Mouse (Mus musculus) embryonic facial prominence, embryonic 10.5 days (tissue): Measurements from ENCODE around the gene Borcs8. TPM values are rescaled to one million over a fixed set of nuclear protein-coding genes. Genes with fewer than 3 reads are reported as not detected.

Experiments
- DNase-seq: peaks from one replicate; pipeline ENCODE4 v3.0.0-alpha.2; 2017; ENCODE audit warnings: low spot score
- H3K27ac ChIP-seq: fragments of 300-500 bp; sonication (generic); replicated peaks from 2 replicates; pipeline ENCODE4 v1.5.1; 2016; ENCODE audit warnings: mild to moderate bottlenecking
- H3K27me3 ChIP-seq: fragments of 300-500 bp; sonication (generic); replicated peaks from 2 replicates; pipeline ENCODE4 v1.6.1; 2016; ENCODE audit warnings: low read depth, mild to moderate bottlenecking; ENCODE audit not compliant: poor library complexity, severe bottlenecking
- H3K36me3 ChIP-seq: fragments of 300-500 bp; sonication (generic); replicated peaks from 2 replicates; pipeline ENCODE4 v1.6.1; 2016; ENCODE audit warnings: mild to moderate bottlenecking, moderate library complexity
- H3K4me1 ChIP-seq: fragments of 300-500 bp; sonication (generic); 2 replicates; pipeline ENCODE4 v1.6.1; 2016
- H3K4me3 ChIP-seq: fragments of 300-500 bp; sonication (generic); 2 replicates; pipeline ENCODE4 v1.5.1; 2016; ENCODE audit warnings: mild to moderate bottlenecking, moderate library complexity
- H3K9me3 ChIP-seq: fragments of 300-500 bp; sonication (generic); 2 replicates; pipeline ENCODE4 v1.6.1; 2016; ENCODE audit warnings: mild to moderate bottlenecking
- WGBS: fragments of 180-500 bp; shearing (Covaris S2); methylation state at CpG from one replicate; pipeline ENCODE4 v1.1.7; 2016; 5-methylcytosine and 5-hydroxymethylcytosine counted together
- polyA plus RNA-seq: library from polyadenylated mRNA; unstranded; fragments of >200 nt; fragmentation: Nextera tagmentation; extraction: Ambion mirVana; gene quantifications from 2 replicates; pipeline ENCODE4 v1.2.1, GENCODE M21; 2016

The Borcs8 gene
- polyA plus RNA-seq, 1 experiment from 2014 or later, result 46.8 TPM

GRCm38 (mm10) chr8:70118726-70119700 is 20.3 kb upstream of the Borcs8 start:
- H3K27ac ChIP-seq, result peak overlapping the region; percentile 20; the same call in 1 of the 2 replicates
- H3K27me3 ChIP-seq, result peaks cover 76% of the 10 kb centered on the region
- WGBS, result 9% methylated on average over 17 of the region's 17 CpGs
- H3K4me1 ChIP-seq, result peaks cover 24% of the 10 kb centered on the region
- peak overlapping the region; percentile 55 for H3K4me3 ChIP-seq
- H3K36me3 ChIP-seq, result no peaks in the 10 kb centered on the region
- H3K9me3 ChIP-seq, result no peaks in the 10 kb centered on the region
- no peak for DNase-seq

DNA sequence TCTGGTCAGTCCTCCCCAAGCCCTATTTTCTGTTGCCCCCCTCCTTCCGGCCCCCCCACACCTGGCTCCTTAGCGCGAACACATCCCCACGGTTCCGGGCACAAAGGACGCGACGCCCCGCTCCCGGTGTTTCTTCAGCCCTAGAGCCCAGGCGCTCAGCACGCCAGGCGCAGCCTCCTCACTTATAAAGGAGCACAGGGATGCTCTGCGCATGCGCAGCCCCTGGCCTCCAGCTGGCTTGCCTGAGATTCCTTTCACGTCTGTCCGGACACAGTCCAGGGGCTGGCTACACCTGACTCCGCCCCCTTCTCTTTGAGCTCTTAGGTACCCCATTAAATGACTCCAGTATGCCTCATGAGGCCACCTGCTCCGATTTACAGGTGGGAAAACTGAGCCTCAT is 18.6 kb upstream of the Borcs8 start, which contains the start of gene Ncan:
Gene Ncan, minus strand, starts transcription at position 207 of the 400 bp plus-strand sequence.
- WGBS, result 2% methylated on average over 19 of the region's 19 CpGs
- peak; percentile 89 for DNase-seq
- H3K4me3 ChIP-seq, result peak within 1 kb of the TSS; percentile 55
- H3K4me1 ChIP-seq, result peaks cover 24% of the 10 kb centered on the region
- H3K27me3 ChIP-seq, result peaks cover 59% of the 10 kb centered on the region
- H3K27ac ChIP-seq, result peak within 1 kb of the TSS; percentile 72
- H3K36me3 ChIP-seq, result no peaks in the 10 kb centered on the region
- no peaks in the 10 kb centered on the region for H3K9me3 ChIP-seq

DNA sequence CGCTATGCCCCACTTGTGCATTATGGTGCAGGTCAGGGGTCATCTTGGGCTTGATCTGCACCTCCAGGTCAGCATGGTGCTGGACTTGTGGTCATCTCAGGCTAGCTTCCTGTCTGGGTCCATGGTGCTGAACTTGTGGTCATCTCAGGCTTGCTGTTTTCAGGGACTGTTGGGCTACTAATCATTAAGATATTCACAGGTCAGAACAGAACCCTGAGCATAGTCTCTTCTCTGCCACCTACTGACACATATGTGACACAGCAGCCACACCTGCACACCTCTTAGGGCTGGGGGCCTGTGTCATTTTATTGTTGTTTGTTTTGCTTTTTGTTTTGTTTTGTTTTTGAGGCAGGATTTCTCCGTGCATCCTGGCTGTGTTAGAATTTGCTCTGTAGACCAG is 16.4 kb upstream of the Borcs8 start:
- H3K9me3 ChIP-seq, result no peaks in the 10 kb centered on the region
- peaks cover 20% of the 10 kb centered on the region for H3K4me1 ChIP-seq
- no peaks in the 10 kb centered on the region for H3K36me3 ChIP-seq
- WGBS, result 53% methylated on average over 2 of the region's 2 CpGs
- no peak for DNase-seq
- no peak overlapping the region for H3K27ac ChIP-seq
- H3K27me3 ChIP-seq, result peaks cover 37% of the 10 kb centered on the region
- no peak overlapping the region for H3K4me3 ChIP-seq

DNA sequence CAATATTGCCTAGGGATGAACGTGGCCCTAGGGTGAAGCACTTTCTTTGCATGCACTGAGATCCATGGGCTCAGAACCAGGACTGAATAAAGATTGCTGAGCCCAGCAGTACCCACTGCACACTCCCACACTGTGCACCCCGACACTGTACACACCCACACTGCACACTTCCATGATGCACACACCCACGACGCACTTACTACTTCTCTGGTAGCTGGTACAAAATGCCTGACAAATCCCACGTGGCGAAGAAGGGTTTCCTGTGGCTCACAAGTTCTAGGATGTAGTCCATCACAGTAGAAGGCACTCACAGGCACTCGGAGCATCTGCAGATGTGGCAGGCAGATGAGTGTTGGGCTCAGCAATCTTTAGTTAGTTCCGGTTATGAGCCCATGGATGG is 14.3 kb upstream of the Borcs8 start:
- Histone ChIP-seq H3K4me3 (no peak overlapping the region), H3K36me3 (no peaks in the 10 kb centered on the region), H3K4me1 (peaks cover 15% of the 10 kb centered on the region), H3K27ac (no peak overlapping the region), H3K27me3 (peaks cover 16% of the 10 kb centered on the region), H3K9me3 (no peaks in the 10 kb centered on the region)
- DNase-seq, result no peak
- 65% methylated on average over 8 of the region's 8 CpGs for WGBS

GRCm38 (mm10) chr8:70128435-70128834 is 10.9 kb upstream of the Borcs8 start:
- H3K9me3 ChIP-seq, result no peaks in the 10 kb centered on the region
- no peak overlapping the region for H3K27ac ChIP-seq
- peaks cover 17% of the 10 kb centered on the region for H3K4me1 ChIP-seq
- H3K36me3 ChIP-seq, result peaks cover 13% of the 10 kb centered on the region
- H3K4me3 ChIP-seq, result no peak overlapping the region
- no peak for DNase-seq
- WGBS, result 85% methylated on average over 3 of the region's 3 CpGs
- H3K27me3 ChIP-seq, result no peaks in the 10 kb centered on the region; the same call in 1 of the 2 replicates

DNA sequence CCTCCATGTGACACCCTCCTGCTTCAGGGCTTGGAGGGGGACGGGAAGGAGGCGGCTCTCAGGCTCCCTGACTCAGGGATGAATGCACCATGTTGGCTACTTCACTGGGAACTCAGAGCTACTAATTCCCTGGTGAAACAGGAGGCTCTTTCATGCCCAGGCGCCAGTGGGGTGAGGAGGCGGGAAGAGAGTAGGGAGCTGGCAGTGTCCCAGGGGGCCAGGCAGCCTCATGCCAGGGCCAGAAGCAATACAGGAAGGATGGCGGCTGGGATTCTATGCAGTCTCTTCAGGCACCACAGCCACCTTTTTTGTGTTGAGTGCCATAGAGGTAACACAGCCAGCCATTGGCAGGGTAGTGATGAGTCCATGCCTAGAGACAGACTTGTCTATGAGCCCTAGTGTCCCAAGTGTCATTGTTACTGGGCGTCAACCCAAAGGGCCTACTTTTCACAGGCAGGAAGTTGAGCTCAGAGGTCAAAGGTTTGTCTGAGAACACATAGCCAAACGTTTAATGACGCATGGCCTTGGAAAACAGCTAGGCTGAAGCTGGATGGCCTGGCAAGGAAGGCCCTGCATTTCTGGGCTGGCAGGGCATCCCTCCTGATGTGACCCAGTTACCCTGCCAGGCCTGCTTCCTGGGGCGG is 9.9 kb upstream of the Borcs8 start:
- 61% methylated on average over 9 of the region's 9 CpGs for WGBS
- Histone ChIP-seq H3K27me3 (no peaks in the 10 kb centered on the region; the same call in 1 of the 2 replicates), H3K27ac (no peak overlapping the region), H3K4me1 (peaks cover 17% of the 10 kb centered on the region), H3K9me3 (no peaks in the 10 kb centered on the region), H3K4me3 (no peak overlapping the region), H3K36me3 (peaks cover 23% of the 10 kb centered on the region)
- no peak for DNase-seq

GRCm38 (mm10) chr8:70130066-70130465 is 9.2 kb upstream of the Borcs8 start:
- no peak for DNase-seq
- Histone ChIP-seq H3K27me3 (no peaks in the 10 kb centered on the region), H3K36me3 (peaks cover 30% of the 10 kb centered on the region), H3K4me1 (peaks cover 17% of the 10 kb centered on the region), H3K4me3 (0 out of 2 replicates have a peak overlapping the region, but pooled peaks have one; percentile 85), H3K9me3 (no peaks in the 10 kb centered on the region), H3K27ac (no peak overlapping the region)
- 79% methylated on average over 3 of the region's 3 CpGs for WGBS

GRCm38 (mm10) chr8:70131166-70131883 is 8.0 kb upstream of the Borcs8 start, which contains the start of gene Nr2c2ap:
Nr2c2ap (plus strand) TSS chr8:70131333.
- H3K27me3 ChIP-seq, result no peaks in the 10 kb centered on the region
- peak; percentile 90 for DNase-seq
- peaks cover 17% of the 10 kb centered on the region for H3K4me1 ChIP-seq
- H3K27ac ChIP-seq, result peak within 1 kb of the TSS; percentile 82
- H3K9me3 ChIP-seq, result no peaks in the 10 kb centered on the region
- peaks cover 42% of the 10 kb centered on the region for H3K36me3 ChIP-seq
- H3K4me3 ChIP-seq, result peak within 1 kb of the TSS; percentile 85
- 1% methylated on average over 37 of the region's 37 CpGs for WGBS

- DNase-seq, result no peak
- 89% methylated on average over 5 of the region's 5 CpGs for WGBS
- Histone ChIP-seq H3K4me3 (no peak overlapping the region), H3K36me3 (peaks cover 53% of the 10 kb centered on the region), H3K4me1 (peaks cover 26% of the 10 kb centered on the region), H3K27me3 (no peaks in the 10 kb centered on the region), H3K9me3 (no peaks in the 10 kb centered on the region), H3K27ac (no peak overlapping the region)
These were observed 5.2 kb upstream of the Borcs8 start for GRCm38 (mm10) chr8:70134086-70134485.

GRCm38 (mm10) chr8:70134931-70135330 is 4.4 kb upstream of the Borcs8 start:
- no peak overlapping the region for H3K27ac ChIP-seq
- DNase-seq, result no peak
- no peak overlapping the region for H3K4me3 ChIP-seq
- no peaks in the 10 kb centered on the region for H3K9me3 ChIP-seq
- H3K4me1 ChIP-seq, result peaks cover 21% of the 10 kb centered on the region
- no peaks in the 10 kb centered on the region for H3K27me3 ChIP-seq
- H3K36me3 ChIP-seq, result peaks cover 53% of the 10 kb centered on the region
- 93% methylated on average over 9 of the region's 9 CpGs for WGBS

DNA sequence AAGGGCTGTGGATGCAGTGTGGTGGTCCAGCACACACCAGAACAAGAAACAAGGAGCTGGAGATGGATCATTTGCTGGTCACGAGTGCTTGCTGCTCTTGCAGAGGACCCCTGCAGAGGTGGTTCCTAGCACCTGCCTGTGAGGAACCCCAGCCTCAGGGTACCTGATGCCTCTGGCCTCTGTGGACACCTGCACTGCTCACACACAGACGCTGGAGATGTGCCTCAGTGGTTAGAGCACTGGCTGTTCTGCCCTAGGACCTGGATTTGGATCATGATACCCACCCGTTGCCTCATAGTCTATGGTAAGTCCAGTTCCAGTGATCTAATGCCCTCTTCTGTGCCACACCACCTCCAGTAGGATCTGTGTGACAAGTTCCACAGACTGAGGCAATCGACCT is 2.7 kb upstream of the Borcs8 start:
- Histone ChIP-seq H3K27me3 (no peaks in the 10 kb centered on the region), H3K36me3 (peaks cover 53% of the 10 kb centered on the region), H3K4me3 (no peak overlapping the region), H3K4me1 (peaks cover 26% of the 10 kb centered on the region), H3K27ac (no peak overlapping the region), H3K9me3 (no peaks in the 10 kb centered on the region)
- 88% methylated on average over 4 of the region's 4 CpGs for WGBS
- DNase-seq, result no peak

DNA sequence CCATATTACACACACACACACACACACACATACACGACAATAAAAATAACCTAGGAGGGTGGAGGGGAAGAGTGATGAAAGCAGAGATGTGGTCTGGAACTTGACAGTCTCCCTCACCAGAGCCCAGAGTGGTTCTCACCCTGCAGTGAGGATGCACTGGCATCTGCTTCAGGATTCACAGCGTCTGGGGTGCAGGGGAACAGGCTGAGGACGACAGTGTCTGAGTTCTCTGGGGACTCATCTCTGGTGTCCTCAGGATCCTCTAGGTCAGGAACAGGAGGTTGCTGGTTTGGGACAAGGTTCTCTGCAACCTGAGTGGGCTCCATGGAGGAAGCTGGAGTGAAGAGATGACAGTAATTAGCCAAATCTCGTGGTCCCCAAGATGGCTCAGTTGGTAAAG is 1.4 kb upstream of the Borcs8 start:
- WGBS, result 81% methylated on average over 4 of the region's 4 CpGs
- peaks cover 58% of the 10 kb centered on the region for H3K36me3 ChIP-seq
- no peak for DNase-seq
- H3K27ac ChIP-seq, result no peak overlapping the region
- H3K4me3 ChIP-seq, result peak overlapping the region; percentile 89
- H3K9me3 ChIP-seq, result no peaks in the 10 kb centered on the region
- no peaks in the 10 kb centered on the region for H3K27me3 ChIP-seq
- peaks cover 21% of the 10 kb centered on the region for H3K4me1 ChIP-seq
